Mouse (Mus musculus) CH12.LX (cell line): ENCODE results near the gene Tmem43. TPM values are rescaled to one million over a fixed set of nuclear protein-coding genes. Genes with fewer than 3 reads are reported as not detected.

ENCODE experiments used
- DNase-seq: peaks from one replicate; pipeline ENCODE4 v3.0.0-alpha.2; 2013; ENCODE audit errors: extremely low read depth
- H3K27ac ChIP-seq: 2 replicates; pipeline ENCODE4 v1.5.1; 2012; ENCODE audit warnings: low read depth, mild to moderate bottlenecking, control low read depth, moderate library complexity; ENCODE audit not compliant: insufficient read depth
- H3K27me3 ChIP-seq: replicated peaks from 2 replicates; pipeline ENCODE3; 2012; ENCODE audit warnings: inconsistent platforms
- H3K36me3 ChIP-seq, 2 experiments: replicated peaks in 1 of 2; 2 replicates each; pipeline versions ENCODE3 to v1.6.1; 2012; ENCODE audit warnings: inconsistent platforms in 1 of 2, low read length in 1 of 2, mild to moderate bottlenecking in 1 of 2, mixed read lengths in 1 of 2, moderate library complexity in 1 of 2; ENCODE audit not compliant: control insufficient read depth in 1 of 2, insufficient read depth in 1 of 2
- H3K4me1 ChIP-seq, 2 experiments: 2 replicates each; pipeline ENCODE4 v1.6.1; 2012; ENCODE audit warnings: inconsistent platforms in 1 of 2, moderate library complexity in 1 of 2; ENCODE audit not compliant: insufficient read depth in 2 of 2, control insufficient read depth in 1 of 2
- H3K4me2 ChIP-seq: 2 replicates; pipeline ENCODE4 v1.6.1; 2012; ENCODE audit warnings: low read depth, mild to moderate bottlenecking, control low read depth; ENCODE audit not compliant: poor library complexity, insufficient read depth, severe bottlenecking
- H3K4me3 ChIP-seq, 3 experiments: fragments of 150-350 bp in 1 of 3; sonication (generic) in 1 of 3; replicated peaks in 1 of 3; 2 replicates each; pipeline versions ENCODE3 to v1.5.1; 2011 to 2012; ENCODE audit warnings: low read depth in 2 of 3, low read length in 2 of 3, mild to moderate bottlenecking in 2 of 3, moderate library complexity in 2 of 3, control low read depth in 1 of 3, improper control_type of control experiment in 1 of 3, inconsistent platforms in 1 of 3, mixed read lengths in 1 of 3; ENCODE audit not compliant: poor library complexity in 1 of 3
- H3K79me2 ChIP-seq: replicated peaks from 2 replicates; pipeline ENCODE4 v1.6.1; 2012; ENCODE audit warnings: mild to moderate bottlenecking, moderate library complexity; ENCODE audit not compliant: control insufficient read depth, poor library complexity, insufficient read depth, severe bottlenecking; ENCODE audit errors: extremely low read depth
- H3K9ac ChIP-seq: 2 replicates; pipeline ENCODE4 v1.6.1; 2012; ENCODE audit warnings: low read depth, mild to moderate bottlenecking, control low read depth, moderate library complexity; ENCODE audit not compliant: insufficient read depth
- H3K9me3 ChIP-seq: replicated peaks from 2 replicates; pipeline ENCODE3; 2012; ENCODE audit warnings: low read length, inconsistent platforms, mixed read lengths
- ELF1 ChIP-seq: IDR thresholded peaks from 2 replicates; pipeline ENCODE4 v1.6.1; 2014; ENCODE audit warnings: low read depth, mild to moderate bottlenecking, inconsistent platforms, low read length, improper control_type of control experiment
- EP300 ChIP-seq: IDR thresholded peaks from 2 replicates; pipeline ENCODE4 v1.6.1; 2011; ENCODE audit warnings: low read length, improper control_type of control experiment
- GABPA ChIP-seq: IDR thresholded peaks from 2 replicates; pipeline ENCODE4 v1.6.1; 2012; ENCODE audit warnings: low read depth, low read length, improper control_type of control experiment, inconsistent platforms; ENCODE audit not compliant: insufficient replicate concordance
- JUN ChIP-seq: IDR thresholded peaks from 2 replicates; pipeline ENCODE4 v1.6.1; 2011; ENCODE audit warnings: low read depth, mild to moderate bottlenecking, low read length, improper control_type of control experiment, moderate library complexity; ENCODE audit not compliant: insufficient read depth
- MAFK ChIP-seq: IDR thresholded peaks from 2 replicates; pipeline ENCODE4 v1.6.1; 2011; ENCODE audit warnings: low read length, improper control_type of control experiment; ENCODE audit not compliant: insufficient replicate concordance
- MAZ ChIP-seq: IDR thresholded peaks from 2 replicates; pipeline ENCODE4 v1.6.1; 2012; ENCODE audit warnings: low read depth, mild to moderate bottlenecking, inconsistent platforms, low read length, improper control_type of control experiment, moderate library complexity
- MEF2A ChIP-seq: IDR thresholded peaks from 2 replicates; pipeline ENCODE4 v1.6.1; 2014; ENCODE audit warnings: low read depth, mild to moderate bottlenecking, inconsistent platforms, low read length, improper control_type of control experiment, borderline replicate concordance
- MXI1 ChIP-seq: IDR thresholded peaks from 2 replicates; pipeline ENCODE4 v1.6.1; 2011; ENCODE audit warnings: mild to moderate bottlenecking, low read depth, low read length, improper control_type of control experiment
- NRF1 ChIP-seq: IDR thresholded peaks from 2 replicates; pipeline ENCODE4 v1.6.1; 2014; ENCODE audit warnings: low read depth, mild to moderate bottlenecking, inconsistent platforms, low read length, improper control_type of control experiment, moderate library complexity
- PAX5 ChIP-seq: IDR thresholded peaks from 2 replicates; pipeline ENCODE4 v1.6.1; 2012; ENCODE audit warnings: low read length, inconsistent platforms, mixed read lengths
- POLR2AphosphoS2 ChIP-seq: IDR thresholded peaks from 2 replicates; pipeline ENCODE4 v1.6.1; 2011; ENCODE audit warnings: low read depth, low read length, improper control_type of control experiment
- SIN3A ChIP-seq: IDR thresholded peaks from 2 replicates; pipeline ENCODE4 v1.6.1; 2012; ENCODE audit warnings: low read length, improper control_type of control experiment, inconsistent platforms
- SMC3 ChIP-seq: IDR thresholded peaks from 2 replicates; pipeline ENCODE4 v1.6.1; 2011; ENCODE audit warnings: low read depth, low read length, improper control_type of control experiment
- TCF12 ChIP-seq: IDR thresholded peaks from 2 replicates; pipeline ENCODE4 v1.6.1; 2014; ENCODE audit warnings: low read depth, mild to moderate bottlenecking, inconsistent platforms, low read length, improper control_type of control experiment
- USF2 ChIP-seq: conservative IDR thresholded peaks from 2 replicates; pipeline ENCODE4 v1.6.1; 2011; ENCODE audit warnings: low read depth, low read length, improper control_type of control experiment
- ZC3H11A ChIP-seq: IDR thresholded peaks from 2 replicates; pipeline ENCODE4 v1.6.1; 2012; ENCODE audit warnings: low read depth, mild to moderate bottlenecking, inconsistent platforms, low read length, improper control_type of control experiment
- ZNF384 ChIP-seq: IDR thresholded peaks from 2 replicates; pipeline ENCODE4 v1.6.1; 2012; ENCODE audit warnings: low read depth, low read length, improper control_type of control experiment, inconsistent platforms
- dilution Hi-C: fragments of 300-500 bp; cut with MboI; formaldehyde crosslinking; loops from 2 replicates; pipeline ENCODE4 v1.14.3; 2020; ENCODE audit warnings: low sequenced_read_pairs; ENCODE audit not compliant: extremely low pct_unique_long_range_greater_than_20kb, extremely low pct_ligation_motif_present
- in situ Hi-C: fragments of 300-500 bp; cut with MboI; formaldehyde crosslinking; loops from 3 replicates; pipeline ENCODE4 v1.14.3; 2019; ENCODE audit warnings: low sequenced_read_pairs, low pct_ligation_motif_present, low pct_unique_long_range_greater_than_20kb, mixed read lengths
- polyA plus RNA-seq: library from polyadenylated mRNA; unstranded; fragments of >175 nt; gene quantifications from 2 replicates; pipeline ENCODE4 v1.2.1, GENCODE M21; 2012; ENCODE audit warnings: low read depth; ENCODE audit not compliant: insufficient read length
- total RNA-seq, 2 experiments: library from RNA; depleted of rRNA; stranded (reverse); fragments of 300-350 nt in 1 of 2; fragments of >200 nt in 1 of 2; gene quantifications; 2 replicates each; pipeline ENCODE4 v1.2.3; 2012 to 2014

Gene Tmem43
- total and polyA plus RNA-seq, 3 experiments, result 19.2 to 29.7 (median 25.0) TPM

DNA sequence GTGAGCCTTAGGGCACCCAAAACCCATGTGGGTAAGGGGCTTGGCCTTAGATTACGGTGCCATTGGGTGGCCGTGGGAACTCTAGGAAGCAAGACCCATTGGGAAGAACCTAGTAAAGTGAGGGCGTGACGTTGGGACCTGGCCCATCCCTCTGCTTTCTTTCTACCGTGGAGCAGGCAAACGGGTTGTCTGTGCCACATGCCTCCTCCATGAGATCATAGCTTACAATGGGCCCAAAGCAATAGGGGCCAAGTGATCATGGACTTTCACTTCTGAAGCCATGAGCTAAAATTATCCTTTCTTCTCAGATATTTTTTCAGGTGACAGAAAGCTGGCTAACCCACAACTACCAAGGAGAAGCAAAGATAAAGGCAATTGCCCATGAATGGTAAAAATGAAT is 57.8 kb downstream of the Tmem43 start:
- Histone ChIP-seq H3K27ac (no peak overlapping the region), H3K27me3 (no peaks in the 10 kb centered on the region), H3K36me3 (peaks cover 3 to 14% of the 10 kb centered on the region in 2 experiments), H3K4me1 (no peaks in the 10 kb centered on the region), H3K9ac (no peak overlapping the region), H3K9me3 (no peaks in the 10 kb centered on the region), H3K79me2 (no peaks in the 10 kb centered on the region), H3K4me2 (no peak overlapping the region), H3K4me3 (no peak overlapping the region)
- DNase-seq, result no peak
- dilution Hi-C loops, result no loop called here
- TF ChIP-seq MEF2A (no peak), EP300 (no peak), ELF1 (no peak), SMC3 (no peak), POLR2AphosphoS2 (no peak), JUN (no peak), TCF12 (no peak), SIN3A (no peak), GABPA (no peak), ZC3H11A (no peak)
- in situ Hi-C loops, result loop anchor here (25.0 kb wide), 1 partner anchor 531 kb away; no protein-coding TSS in a partner anchor

DNA sequence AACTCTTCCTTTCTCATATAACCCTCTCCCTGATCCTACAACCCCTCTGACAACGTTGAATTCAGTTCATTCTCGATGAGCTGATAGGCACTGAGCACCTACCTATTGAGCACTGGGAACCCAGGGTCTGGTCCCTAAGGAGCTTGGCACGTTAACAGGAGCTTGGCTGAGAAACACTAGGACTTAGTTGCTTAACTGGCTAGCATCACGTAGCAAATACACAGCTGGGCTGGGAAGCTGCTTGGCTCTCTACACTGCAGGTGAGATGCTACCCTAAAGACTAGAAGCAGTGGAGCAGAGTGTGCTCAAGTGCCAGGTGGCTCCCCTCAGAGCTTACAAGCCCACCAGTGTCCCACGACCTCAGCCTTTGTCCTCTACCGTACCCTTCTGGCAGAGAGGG is 59.2 kb downstream of the Tmem43 start:
- dilution Hi-C loops, result no loop called here
- Histone ChIP-seq H3K4me1 (no peaks in the 10 kb centered on the region), H3K9ac (no peak overlapping the region), H3K9me3 (no peaks in the 10 kb centered on the region), H3K4me2 (no peak overlapping the region)
- no peak for DNase-seq
- TF ChIP-seq MXI1, result no peak
- no peak for TF ChIP-seq GABPA
- no peak for TF ChIP-seq ZNF384
- no peak for TF ChIP-seq SMC3
- TF ChIP-seq POLR2AphosphoS2, result no peak
- no peak for TF ChIP-seq MAFK
- no peak for TF ChIP-seq NRF1
- TF ChIP-seq PAX5, result no peak
- no peak for TF ChIP-seq MAZ
- TF ChIP-seq USF2, result no peak
- TF ChIP-seq, all 38 proteins: peak for 0
- H3K36me3 ChIP-seq, result peaks cover 3 to 12% of the 10 kb centered on the region in 2 experiments
- in situ Hi-C loops, result loop anchor here (25.0 kb wide), 1 partner anchor 530 kb away; no protein-coding TSS in a partner anchor
- no peak overlapping the region for H3K27ac ChIP-seq
- no peaks in the 10 kb centered on the region for H3K79me2 ChIP-seq
- H3K4me3 ChIP-seq, result no peak overlapping the region
- H3K27me3 ChIP-seq, result no peaks in the 10 kb centered on the region
